Mouse (Mus musculus) liver, adult 2 months (tissue): ENCODE results near the gene Sox5.

Experiments used
- CTCF ChIP-seq: fragments of 200-500 bp; IDR thresholded peaks from 2 replicates; pipeline ENCODE4 v1.5.1; 2011; ENCODE audit warnings: low read depth, low read length, control low read depth
- POLR2A ChIP-seq: fragments of 200-500 bp; IDR thresholded peaks from 2 replicates; pipeline ENCODE4 v1.6.1; 2011; ENCODE audit warnings: low read length, control low read depth; ENCODE audit not compliant: insufficient read depth; ENCODE audit errors: extremely low read depth

- TF ChIP-seq POLR2A (no peak), CTCF (no peak)
These were observed 31.6 kb downstream of the Sox5 start for GRCm38 (mm10) chr6:144750197-144750596.
